Mouse (Mus musculus): ENCODE measurements around the gene Ccna2. TPM values are rescaled to one million over a fixed set of nuclear protein-coding genes. Genes with fewer than 3 reads are reported as not detected.
"Not testable (repeated sequence)": the region's sequence is repeated elsewhere in the genome, so short reads cannot be mapped to it uniquely, and the experiment has no call there.

Ccna2 gene
- polyA plus RNA-seq (2014; fragmentation: Nextera tagmentation; extraction: Ambion mirVana) = 299 and 337 TPM in 2 replicates

DNA sequence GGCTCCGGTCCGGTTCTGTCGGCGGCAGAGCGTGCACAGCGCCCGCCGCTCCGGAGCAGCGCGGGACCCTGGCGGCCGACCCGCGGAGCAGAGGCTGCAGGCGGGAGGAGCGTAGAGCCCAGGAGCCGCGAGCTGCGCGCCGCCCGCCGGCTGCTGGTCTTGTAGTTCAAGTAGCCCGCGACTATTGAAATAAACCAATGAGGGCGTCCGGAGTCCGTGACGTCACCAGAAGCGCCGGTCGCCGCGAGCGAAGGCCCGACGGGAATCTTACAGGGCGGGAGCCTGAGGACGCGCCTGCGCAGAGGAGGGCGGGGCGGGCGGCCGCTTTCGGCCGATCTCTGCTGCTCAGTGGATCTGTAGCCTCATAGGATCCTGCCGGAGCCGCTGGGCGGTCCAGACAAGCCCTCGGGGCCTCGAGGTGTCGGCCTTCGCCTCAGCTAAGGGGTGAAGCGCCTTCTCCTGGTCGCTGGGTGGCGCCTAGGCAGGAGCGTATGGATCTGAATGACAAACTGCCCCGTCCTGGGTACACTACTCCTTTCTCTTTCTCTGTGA is at the start of gene Ccna2:
Gene Ccna2 (minus strand): TSS at position 324 of the 552 bp plus-strand sequence.
- DNase-seq (ENCODE audit: low spot score) (peak; percentile 97), ATAC-seq (replicated peaks; ENCODE audit: low FRiP score) (peak; percentile 98)
- Histone ChIP-seq H3K27ac (ENCODE audit: low read depth, low read length) (peak within 1 kb of the TSS; percentile 92), H3K4me1 (replicated peaks; ENCODE audit: control insufficient read depth, insufficient read depth, low read length) (peaks cover 11% of the 10 kb centered on the region; the same call in 1 of the 2 replicates), H3K27me3 (replicated peaks; ENCODE audit: control insufficient read depth, insufficient read depth, low read length) (no peaks in the 10 kb centered on the region), H3K9me3 (ENCODE audit: control insufficient read depth, low read length) (no peaks in the 10 kb centered on the region), H3K4me2 (peak within 1 kb of the TSS; percentile 89), H3K36me3 (ENCODE audit: control insufficient read depth, insufficient read depth, low read length) (peaks cover 20% of the 10 kb centered on the region), H3K4me3 (ENCODE audit: low read depth, low read length) (peak within 1 kb of the TSS; percentile 98), H3K9ac (ENCODE audit: low read depth, low read length) (peak within 1 kb of the TSS; percentile 99)
- WGBS = under 1% methylated on average over 60 of the region's 60 CpGs

DNA sequence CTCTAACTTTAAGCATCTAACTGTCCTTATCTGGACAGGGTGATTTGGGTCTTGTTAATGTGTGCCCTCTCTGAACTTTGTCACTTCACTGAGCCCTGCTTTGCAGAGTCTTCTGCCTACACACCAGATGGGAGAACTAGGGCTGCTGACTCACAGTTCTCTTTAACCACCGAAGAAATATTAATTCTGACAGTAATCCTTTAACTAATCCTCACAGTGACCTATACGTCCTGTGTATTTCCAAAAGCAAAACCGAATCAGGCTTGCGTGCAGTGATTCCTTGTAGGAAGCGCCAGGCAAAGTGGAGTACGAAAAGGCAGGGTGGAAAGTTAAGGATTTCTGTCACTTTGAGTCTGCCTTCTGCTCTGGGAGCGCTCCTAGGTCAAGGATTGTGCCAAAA is 46.2 kb upstream of the Ccna2 start:
- no peak overlapping the region for H3K4me2 ChIP-seq
- H3K4me1 ChIP-seq (replicated peaks; ENCODE audit: control insufficient read depth, insufficient read depth, low read length) = no peaks in the 10 kb centered on the region
- no peaks in the 10 kb centered on the region for H3K9me3 ChIP-seq (ENCODE audit: control insufficient read depth, low read length)
- H3K4me3 ChIP-seq (ENCODE audit: low read depth, low read length) = no peak overlapping the region
- H3K36me3 ChIP-seq (ENCODE audit: control insufficient read depth, insufficient read depth, low read length) = no peaks in the 10 kb centered on the region
- DNase-seq (ENCODE audit: low spot score) = no peak
- no peak overlapping the region for H3K27ac ChIP-seq (ENCODE audit: low read depth, low read length)
- 57% methylated on average over 7 of the region's 7 CpGs for WGBS
- no peak for ATAC-seq (replicated peaks; ENCODE audit: low FRiP score)
- H3K9ac ChIP-seq (ENCODE audit: low read depth, low read length) = no peak overlapping the region
- no peaks in the 10 kb centered on the region for H3K27me3 ChIP-seq (replicated peaks; ENCODE audit: control insufficient read depth, insufficient read depth, low read length)

- 76% methylated on average over 5 of the region's 5 CpGs for WGBS
- Histone ChIP-seq H3K4me1 (replicated peaks; ENCODE audit: control insufficient read depth, insufficient read depth, low read length) (no peaks in the 10 kb centered on the region; the same call in 1 of the 2 replicates), H3K4me3 (ENCODE audit: low read depth, low read length) (no peak overlapping the region), H3K9me3 (ENCODE audit: control insufficient read depth, low read length) (no peaks in the 10 kb centered on the region), H3K27me3 (replicated peaks; ENCODE audit: control insufficient read depth, insufficient read depth, low read length) (no peaks in the 10 kb centered on the region), H3K9ac (ENCODE audit: low read depth, low read length) (no peak overlapping the region), H3K27ac (ENCODE audit: low read depth, low read length) (no peak overlapping the region), H3K36me3 (ENCODE audit: control insufficient read depth, insufficient read depth, low read length) (no peaks in the 10 kb centered on the region), H3K4me2 (no peak overlapping the region)
- DNase-seq (ENCODE audit: low spot score) (no peak), ATAC-seq (replicated peaks; ENCODE audit: low FRiP score) (no peak)
Observed at GRCm38 (mm10) chr3:36613908-36614255, 41.9 kb upstream of the Ccna2 start.

DNA sequence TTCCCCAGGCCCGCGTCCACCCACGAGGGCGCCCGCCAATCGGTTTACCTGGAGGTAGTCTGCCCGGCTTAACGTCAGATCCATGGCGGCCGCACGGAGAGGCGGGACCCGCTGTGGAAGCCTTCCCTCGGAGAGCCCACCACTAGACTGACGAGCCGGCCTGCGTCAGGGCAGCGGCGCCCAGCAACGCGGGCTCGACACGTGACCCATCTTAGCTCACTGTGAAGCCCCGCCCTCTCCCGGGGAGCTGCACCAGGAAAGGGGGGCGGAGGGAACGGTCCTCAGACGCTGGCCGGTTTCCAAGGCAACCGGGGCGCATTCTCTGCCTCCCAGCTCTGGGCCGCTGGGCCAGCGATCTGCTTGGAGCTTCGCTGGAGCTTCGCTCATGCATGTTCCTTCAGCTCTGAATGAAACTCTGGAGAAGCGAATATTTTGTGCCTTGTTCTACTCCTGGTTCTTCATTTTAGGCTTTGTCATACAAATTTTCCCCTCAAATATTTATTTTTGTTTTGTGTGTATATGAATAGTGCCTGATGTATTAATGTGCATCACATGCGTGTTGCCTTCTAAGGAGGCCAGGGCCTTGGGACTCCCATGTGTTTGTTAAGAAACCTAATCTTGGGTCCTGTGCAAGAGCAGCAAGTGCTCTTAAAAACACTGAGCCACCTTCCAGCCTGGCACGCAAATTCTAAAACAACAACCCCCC is 41.4 kb upstream of the Ccna2 start, which contains the start of gene Bbs7:
Gene Bbs7 (minus strand): TSS at position 276 of the 706 bp plus-strand sequence.
- peak within 1 kb of the TSS; percentile 71 for H3K9ac ChIP-seq (ENCODE audit: low read depth, low read length)
- H3K27ac ChIP-seq (ENCODE audit: low read depth, low read length) = no peak within 1 kb of the TSS
- peak within 1 kb of the TSS; percentile 69 for H3K4me3 ChIP-seq (ENCODE audit: low read depth, low read length)
- H3K27me3 ChIP-seq (replicated peaks; ENCODE audit: control insufficient read depth, insufficient read depth, low read length) = no peaks in the 10 kb centered on the region
- DNase-seq (ENCODE audit: low spot score) = peak; percentile 92
- H3K4me1 ChIP-seq (replicated peaks; ENCODE audit: control insufficient read depth, insufficient read depth, low read length) = no peaks in the 10 kb centered on the region; the same call in 1 of the 2 replicates
- WGBS = 5% methylated on average over 38 of the region's 38 CpGs
- H3K9me3 ChIP-seq (ENCODE audit: control insufficient read depth, low read length) = no peaks in the 10 kb centered on the region
- ATAC-seq (replicated peaks; ENCODE audit: low FRiP score) = peak; percentile 98
- H3K4me2 ChIP-seq = peak within 1 kb of the TSS; percentile 85
- H3K36me3 ChIP-seq (ENCODE audit: control insufficient read depth, insufficient read depth, low read length) = no peaks in the 10 kb centered on the region

DNA sequence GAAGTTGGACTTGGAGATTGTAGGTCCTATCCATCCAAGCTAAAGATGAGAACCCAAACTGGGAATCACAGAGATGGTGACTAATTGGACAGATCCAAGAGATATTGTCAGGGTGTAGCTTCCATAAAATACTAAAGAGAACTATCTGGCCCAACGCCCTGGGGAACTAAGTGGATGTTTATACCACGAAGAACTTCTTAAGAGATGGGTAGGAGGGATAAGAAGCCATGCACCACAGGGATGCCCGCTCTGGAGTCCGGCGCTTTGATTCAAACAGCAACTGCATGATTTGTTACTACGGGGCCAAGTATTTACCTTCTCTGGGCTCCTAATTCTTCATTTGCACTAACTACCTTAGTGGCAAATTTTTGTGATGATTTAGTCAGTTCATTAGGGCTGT is 40.7 kb upstream of the Ccna2 start:
- DNase-seq (ENCODE audit: low spot score) (no peak), ATAC-seq (replicated peaks; ENCODE audit: low FRiP score) (peak; percentile 33)
- H3K36me3 ChIP-seq (ENCODE audit: control insufficient read depth, insufficient read depth, low read length) = no peaks in the 10 kb centered on the region
- WGBS = 17% methylated on average over 6 of the region's 6 CpGs
- H3K4me3 ChIP-seq (ENCODE audit: low read depth, low read length) = peak overlapping the region; percentile 69
- no peaks in the 10 kb centered on the region; the same call in 1 of the 2 replicates for H3K4me1 ChIP-seq (replicated peaks; ENCODE audit: control insufficient read depth, insufficient read depth, low read length)
- H3K9me3 ChIP-seq (ENCODE audit: control insufficient read depth, low read length) = no peaks in the 10 kb centered on the region
- H3K4me2 ChIP-seq = peak overlapping the region; percentile 85
- H3K27ac ChIP-seq (ENCODE audit: low read depth, low read length) = no peak overlapping the region
- no peaks in the 10 kb centered on the region for H3K27me3 ChIP-seq (replicated peaks; ENCODE audit: control insufficient read depth, insufficient read depth, low read length)
- H3K9ac ChIP-seq (ENCODE audit: low read depth, low read length) = peak overlapping the region; percentile 71

- DNase-seq (ENCODE audit: low spot score) = no peak
- ATAC-seq (replicated peaks; ENCODE audit: low FRiP score) = peak; percentile 90
- Histone ChIP-seq H3K27me3 (replicated peaks; ENCODE audit: control insufficient read depth, insufficient read depth, low read length) (no peaks in the 10 kb centered on the region), H3K4me2 (peak overlapping the region; percentile 37), H3K27ac (ENCODE audit: low read depth, low read length) (peak overlapping the region; percentile 58), H3K36me3 (ENCODE audit: control insufficient read depth, insufficient read depth, low read length) (no peaks in the 10 kb centered on the region), H3K9ac (ENCODE audit: low read depth, low read length) (no peak overlapping the region), H3K4me1 (replicated peaks; ENCODE audit: control insufficient read depth, insufficient read depth, low read length) (no peaks in the 10 kb centered on the region), H3K4me3 (ENCODE audit: low read depth, low read length) (no peak overlapping the region), H3K9me3 (ENCODE audit: control insufficient read depth, low read length) (no peaks in the 10 kb centered on the region)
- WGBS = 31% methylated on average over 7 of the region's 7 CpGs
Observed at GRCm38 (mm10) chr3:36605894-36606783, 34.2 kb upstream of the Ccna2 start.

DNA sequence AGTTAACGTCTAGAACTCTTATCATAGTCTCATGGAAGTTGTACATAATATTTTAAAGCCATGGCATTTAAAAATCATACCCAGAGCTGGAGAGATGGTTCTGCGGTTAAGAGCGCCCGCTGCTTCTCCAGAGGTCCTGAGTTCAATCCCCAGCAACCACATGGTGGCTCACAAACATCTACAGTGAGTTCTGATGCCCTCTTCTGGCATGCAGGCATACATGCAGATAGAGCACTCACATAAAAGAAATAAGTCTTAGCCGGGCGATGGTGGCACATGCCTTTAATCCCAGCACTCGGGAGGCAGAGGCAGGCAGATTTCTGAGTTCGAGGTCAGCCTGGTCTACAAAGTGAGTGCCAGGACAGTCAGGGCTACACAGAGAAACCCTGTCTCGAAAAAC is 27.8 kb upstream of the Ccna2 start:
- H3K4me2 ChIP-seq; H3K4me3 ChIP-seq (ENCODE audit: low read depth, low read length); H3K36me3 ChIP-seq (ENCODE audit: control insufficient read depth, insufficient read depth, low read length); DNase-seq (ENCODE audit: low spot score); H3K27ac ChIP-seq (ENCODE audit: low read depth, low read length); ATAC-seq (replicated peaks; ENCODE audit: low FRiP score); H3K4me1 ChIP-seq (replicated peaks; ENCODE audit: control insufficient read depth, insufficient read depth, low read length); H3K9me3 ChIP-seq (ENCODE audit: control insufficient read depth, low read length); H3K27me3 ChIP-seq (replicated peaks; ENCODE audit: control insufficient read depth, insufficient read depth, low read length); H3K9ac ChIP-seq (ENCODE audit: low read depth, low read length): not testable (repeated sequence)
- WGBS = 71% methylated on average over 8 of the region's 9 CpGs

DNA sequence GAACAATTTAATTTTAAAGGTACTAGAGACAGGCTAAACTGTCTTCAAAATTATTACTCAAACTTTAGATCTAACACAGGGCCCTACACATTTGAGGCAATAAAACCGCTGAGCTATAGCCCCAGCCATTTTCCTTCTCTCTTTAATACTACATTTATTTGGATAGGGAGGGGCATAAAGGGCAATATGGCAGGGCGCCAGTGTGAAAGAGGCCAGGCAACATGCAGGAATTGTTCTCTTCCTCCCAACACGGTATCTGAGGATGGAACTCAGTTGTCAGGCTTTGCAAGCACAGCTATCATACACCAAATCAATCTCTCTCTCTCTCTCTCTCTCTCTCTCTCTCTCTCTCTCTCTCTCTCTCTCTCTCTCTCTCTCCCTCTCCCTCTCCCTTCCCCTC is 26.9 kb upstream of the Ccna2 start:
- Histone ChIP-seq H3K36me3 (ENCODE audit: control insufficient read depth, insufficient read depth, low read length) (no peaks in the 10 kb centered on the region), H3K9me3 (ENCODE audit: control insufficient read depth, low read length) (no peaks in the 10 kb centered on the region), H3K4me2 (no peak overlapping the region), H3K4me1 (replicated peaks; ENCODE audit: control insufficient read depth, insufficient read depth, low read length) (no peaks in the 10 kb centered on the region), H3K27ac (ENCODE audit: low read depth, low read length) (no peak overlapping the region), H3K27me3 (replicated peaks; ENCODE audit: control insufficient read depth, insufficient read depth, low read length) (no peaks in the 10 kb centered on the region), H3K9ac (ENCODE audit: low read depth, low read length) (no peak overlapping the region), H3K4me3 (ENCODE audit: low read depth, low read length) (no peak overlapping the region)
- 78% methylated on average over 3 of the region's 3 CpGs for WGBS
- no peak for DNase-seq (ENCODE audit: low spot score)
- ATAC-seq (replicated peaks; ENCODE audit: low FRiP score) = no peak
